Mouse (Mus musculus): ENCODE measurements around the gene Rnf208. TPM values are rescaled to one million over a fixed set of nuclear protein-coding genes. Genes with fewer than 3 reads are reported as not detected.

Gene Rnf208
- polyA plus RNA-seq, 1 experiment: 0.22 TPM

DNA sequence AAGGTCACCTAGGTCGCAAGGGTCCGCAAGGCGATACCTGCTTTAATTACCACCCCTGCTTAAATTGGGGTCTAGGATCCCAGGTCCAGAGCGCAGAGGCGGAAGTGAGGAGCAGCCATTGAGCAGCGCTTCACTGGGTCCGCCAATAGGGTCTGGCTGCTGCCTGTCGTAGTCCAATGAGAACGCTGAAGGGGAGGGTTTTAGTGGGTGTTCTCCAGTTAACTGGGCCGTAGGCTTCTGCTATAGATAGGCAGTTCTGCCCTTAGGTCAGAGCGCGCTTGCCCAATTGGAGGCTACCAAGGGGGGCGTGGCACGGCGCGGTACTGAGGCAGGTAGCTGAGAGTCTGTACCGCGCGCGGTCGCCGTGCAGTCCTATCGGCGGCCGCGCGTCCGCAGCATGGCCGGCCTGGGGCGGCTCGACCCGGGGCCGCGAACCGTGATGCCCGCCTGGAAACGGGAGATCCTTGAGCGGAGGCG, 20.3 kb downstream of the Rnf208 start, which contains the start of gene Tprn:
Gene Tprn, plus strand, starts transcription at position 328 of the 477 bp plus-strand sequence.
- TF ChIP-seq MAX (IDR thresholded peaks at IDR 0.05): peak; percentile 49
- TF ChIP-seq MYOD1 (IDR thresholded peaks at IDR 0.05; ENCODE audit: control insufficient read depth, insufficient read length, low read depth): no peak
- Histone ChIP-seq H3K79me3 (ENCODE audit: low read depth) (peaks cover 5% of the 10 kb centered on the region), H3ac (ENCODE audit: control insufficient read depth, insufficient read length, low read depth) (peak within 1 kb of the TSS; percentile 82), H3K36me3 (ENCODE audit: control insufficient read depth, insufficient read depth) (no peaks in the 10 kb centered on the region), H3K4me3 (ENCODE audit: insufficient read depth, poor library complexity, severe bottlenecking) (peak within 1 kb of the TSS; percentile 63), H3K27me3 (ENCODE audit: control insufficient read depth, insufficient read depth, insufficient read length) (no peaks in the 10 kb centered on the region), H3K79me2 (ENCODE audit: control insufficient read depth, insufficient read depth) (peaks cover 46% of the 10 kb centered on the region)

DNA sequence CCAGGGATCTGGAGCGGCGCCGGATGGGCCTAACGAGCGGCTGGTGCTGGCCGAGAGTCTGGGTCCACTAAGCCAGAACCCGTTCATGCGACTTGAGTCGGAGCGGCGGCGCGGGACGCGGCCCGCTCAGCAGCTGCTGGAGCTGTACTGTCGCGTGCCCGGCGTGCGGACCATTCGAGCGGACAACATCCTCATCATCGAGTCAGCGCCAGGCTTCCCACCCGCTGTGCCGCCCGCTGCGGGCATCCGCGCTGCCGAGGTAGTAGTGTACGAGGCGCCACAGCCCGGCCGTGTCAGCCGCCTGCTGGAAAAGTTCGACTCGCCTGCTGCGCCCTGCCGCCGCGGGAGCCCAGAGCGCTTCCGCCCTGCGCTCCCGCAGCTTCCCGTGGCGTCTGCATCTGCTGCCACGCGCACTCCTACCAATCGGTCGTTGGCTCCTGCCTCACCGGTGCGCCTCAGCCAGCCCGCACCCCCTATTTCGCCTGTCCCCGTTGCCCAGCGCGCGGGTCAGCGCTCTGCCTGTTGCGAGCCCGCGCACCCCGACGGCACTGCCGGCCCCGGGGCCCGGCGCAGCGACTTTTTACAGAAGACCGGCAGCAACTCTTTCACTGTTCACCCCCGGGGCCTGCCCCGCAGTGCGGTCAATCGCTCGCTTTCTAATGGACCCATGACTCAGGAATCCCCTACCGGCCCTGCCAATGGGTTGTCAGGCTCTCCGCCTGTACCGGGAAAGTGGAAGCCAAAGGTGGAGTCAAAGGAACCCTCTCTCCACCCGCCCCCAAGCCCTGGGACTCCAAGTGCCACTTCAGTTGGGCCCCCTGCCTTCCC, 21.0 kb downstream of the Rnf208 start:
- H3K79me3 ChIP-seq (ENCODE audit: low read depth): peaks cover 8% of the 10 kb centered on the region
- H3ac ChIP-seq (ENCODE audit: control insufficient read depth, insufficient read length, low read depth): peak overlapping the region; percentile 82
- H3K27me3 ChIP-seq (ENCODE audit: control insufficient read depth, insufficient read depth, insufficient read length): no peaks in the 10 kb centered on the region
- H3K4me3 ChIP-seq (ENCODE audit: insufficient read depth, poor library complexity, severe bottlenecking): peak overlapping the region; percentile 63
- no peak for TF ChIP-seq CEBPB (IDR thresholded peaks at IDR 0.05; ENCODE audit: low read depth)
- no peak for TF ChIP-seq MYOD1 (IDR thresholded peaks at IDR 0.05; ENCODE audit: control insufficient read depth, insufficient read length, low read depth)
- no peak for TF ChIP-seq CTCF (IDR thresholded peaks at IDR 0.05; ENCODE audit: control insufficient read depth, insufficient read depth, insufficient read length)
- no peak for TF ChIP-seq MYOG (IDR thresholded peaks at IDR 0.05; ENCODE audit: control insufficient read depth, extremely low read depth, insufficient read length)
- TF ChIP-seq USF1 (IDR thresholded peaks at IDR 0.05; ENCODE audit: low read depth): no peak
- TF ChIP-seq FOSL1 (IDR thresholded peaks at IDR 0.05; ENCODE audit: insufficient read depth, low read length, poor library complexity, severe bottlenecking): no peak
- TF ChIP-seq MAX (IDR thresholded peaks at IDR 0.05): no peak
- peaks cover 3% of the 10 kb centered on the region for H3K36me3 ChIP-seq (ENCODE audit: control insufficient read depth, insufficient read depth)
- H3K79me2 ChIP-seq (ENCODE audit: control insufficient read depth, insufficient read depth): peaks cover 51% of the 10 kb centered on the region

- Histone ChIP-seq H3K79me3 (ENCODE audit: low read depth) (peaks cover 8% of the 10 kb centered on the region), H3ac (ENCODE audit: control insufficient read depth, insufficient read length, low read depth) (peak overlapping the region; percentile 82), H3K79me2 (ENCODE audit: control insufficient read depth, insufficient read depth) (peaks cover 51% of the 10 kb centered on the region), H3K27me3 (ENCODE audit: control insufficient read depth, insufficient read depth, insufficient read length) (no peaks in the 10 kb centered on the region), H3K36me3 (ENCODE audit: control insufficient read depth, insufficient read depth) (peaks cover 3% of the 10 kb centered on the region), H3K4me3 (ENCODE audit: insufficient read depth, poor library complexity, severe bottlenecking) (peak overlapping the region; percentile 63)
- TF ChIP-seq MAX (IDR thresholded peaks at IDR 0.05) (no peak), MYOG (IDR thresholded peaks at IDR 0.05; ENCODE audit: control insufficient read depth, extremely low read depth, insufficient read length) (no peak), FOSL1 (IDR thresholded peaks at IDR 0.05; ENCODE audit: insufficient read depth, low read length, poor library complexity, severe bottlenecking) (no peak), CEBPB (IDR thresholded peaks at IDR 0.05; ENCODE audit: low read depth) (no peak), MYOD1 (IDR thresholded peaks at IDR 0.05; ENCODE audit: control insufficient read depth, insufficient read length, low read depth) (no peak), USF1 (IDR thresholded peaks at IDR 0.05; ENCODE audit: low read depth) (no peak), CTCF (IDR thresholded peaks at IDR 0.05; ENCODE audit: control insufficient read depth, insufficient read depth, insufficient read length) (no peak)
These were observed 21.7 kb downstream of the Rnf208 start for GRCm38 (mm10) chr2:25263623-25264285.

GRCm38 (mm10) chr2:25264286-25264660, 22.2 kb downstream of the Rnf208 start:
- Histone ChIP-seq H3K27me3 (ENCODE audit: control insufficient read depth, insufficient read depth, insufficient read length) (no peaks in the 10 kb centered on the region), H3K79me3 (ENCODE audit: low read depth) (peaks cover 8% of the 10 kb centered on the region), H3K36me3 (ENCODE audit: control insufficient read depth, insufficient read depth) (peaks cover 3% of the 10 kb centered on the region), H3ac (ENCODE audit: control insufficient read depth, insufficient read length, low read depth) (peak overlapping the region; percentile 35), H3K4me3 (ENCODE audit: insufficient read depth, poor library complexity, severe bottlenecking) (no peak overlapping the region), H3K79me2 (ENCODE audit: control insufficient read depth, insufficient read depth) (peaks cover 51% of the 10 kb centered on the region)
- TF ChIP-seq CTCF (IDR thresholded peaks at IDR 0.05; ENCODE audit: control insufficient read depth, insufficient read depth, insufficient read length) (no peak), MYOG (IDR thresholded peaks at IDR 0.05; ENCODE audit: control insufficient read depth, extremely low read depth, insufficient read length) (no peak), FOSL1 (IDR thresholded peaks at IDR 0.05; ENCODE audit: insufficient read depth, low read length, poor library complexity, severe bottlenecking) (no peak), CEBPB (IDR thresholded peaks at IDR 0.05; ENCODE audit: low read depth) (no peak), MAX (IDR thresholded peaks at IDR 0.05) (no peak), USF1 (IDR thresholded peaks at IDR 0.05; ENCODE audit: low read depth) (no peak), MYOD1 (IDR thresholded peaks at IDR 0.05; ENCODE audit: control insufficient read depth, insufficient read length, low read depth) (no peak)

DNA sequence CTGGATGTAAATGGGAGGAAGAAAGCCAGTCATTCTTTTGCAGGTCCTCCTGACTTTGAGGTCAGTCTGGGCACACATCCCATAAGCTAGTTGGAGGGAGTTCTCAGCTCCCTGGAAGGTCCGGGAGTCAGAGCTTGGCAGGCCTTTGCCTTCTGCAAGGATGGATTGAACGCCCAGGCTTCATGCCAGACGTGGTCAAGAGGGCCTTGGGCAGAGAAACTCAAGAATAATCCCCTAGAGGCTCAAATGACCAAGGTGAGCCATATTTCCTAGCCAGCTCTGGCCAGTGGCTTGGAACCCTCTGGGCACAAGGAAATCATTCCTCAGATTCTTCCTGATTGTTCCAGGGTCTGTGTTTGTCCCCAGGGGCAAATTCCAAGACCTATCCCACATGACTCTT, 22.8 kb downstream of the Rnf208 start:
- H3K36me3 ChIP-seq (ENCODE audit: control insufficient read depth, insufficient read depth): peaks cover 3% of the 10 kb centered on the region
- H3K79me2 ChIP-seq (ENCODE audit: control insufficient read depth, insufficient read depth): peaks cover 52% of the 10 kb centered on the region
- TF ChIP-seq MYOG (IDR thresholded peaks at IDR 0.05; ENCODE audit: control insufficient read depth, extremely low read depth, insufficient read length) (no peak), MYOD1 (IDR thresholded peaks at IDR 0.05; ENCODE audit: control insufficient read depth, insufficient read length, low read depth) (no peak), CTCF (IDR thresholded peaks at IDR 0.05; ENCODE audit: control insufficient read depth, insufficient read depth, insufficient read length) (no peak), FOSL1 (IDR thresholded peaks at IDR 0.05; ENCODE audit: insufficient read depth, low read length, poor library complexity, severe bottlenecking) (no peak), CEBPB (IDR thresholded peaks at IDR 0.05; ENCODE audit: low read depth) (no peak), USF1 (IDR thresholded peaks at IDR 0.05; ENCODE audit: low read depth) (no peak), MAX (IDR thresholded peaks at IDR 0.05) (no peak)
- no peaks in the 10 kb centered on the region for H3K27me3 ChIP-seq (ENCODE audit: control insufficient read depth, insufficient read depth, insufficient read length)
- peaks cover 8% of the 10 kb centered on the region for H3K79me3 ChIP-seq (ENCODE audit: low read depth)
- no peak overlapping the region for H3K4me3 ChIP-seq (ENCODE audit: insufficient read depth, poor library complexity, severe bottlenecking)
- no peak overlapping the region for H3ac ChIP-seq (ENCODE audit: control insufficient read depth, insufficient read length, low read depth)

All from C2C12 (cell line).